Mouse (Mus musculus) right cerebral cortex, adult 2 months (tissue): ENCODE measurements around the gene Itpr1.

Experiments
- DNase-seq, 2 experiments: peaks; one replicate each; pipeline ENCODE4 v3.0.0; 2021 to 2022; ENCODE audit warnings: low spot score in 2 of 2

The Itpr1 gene

DNA sequence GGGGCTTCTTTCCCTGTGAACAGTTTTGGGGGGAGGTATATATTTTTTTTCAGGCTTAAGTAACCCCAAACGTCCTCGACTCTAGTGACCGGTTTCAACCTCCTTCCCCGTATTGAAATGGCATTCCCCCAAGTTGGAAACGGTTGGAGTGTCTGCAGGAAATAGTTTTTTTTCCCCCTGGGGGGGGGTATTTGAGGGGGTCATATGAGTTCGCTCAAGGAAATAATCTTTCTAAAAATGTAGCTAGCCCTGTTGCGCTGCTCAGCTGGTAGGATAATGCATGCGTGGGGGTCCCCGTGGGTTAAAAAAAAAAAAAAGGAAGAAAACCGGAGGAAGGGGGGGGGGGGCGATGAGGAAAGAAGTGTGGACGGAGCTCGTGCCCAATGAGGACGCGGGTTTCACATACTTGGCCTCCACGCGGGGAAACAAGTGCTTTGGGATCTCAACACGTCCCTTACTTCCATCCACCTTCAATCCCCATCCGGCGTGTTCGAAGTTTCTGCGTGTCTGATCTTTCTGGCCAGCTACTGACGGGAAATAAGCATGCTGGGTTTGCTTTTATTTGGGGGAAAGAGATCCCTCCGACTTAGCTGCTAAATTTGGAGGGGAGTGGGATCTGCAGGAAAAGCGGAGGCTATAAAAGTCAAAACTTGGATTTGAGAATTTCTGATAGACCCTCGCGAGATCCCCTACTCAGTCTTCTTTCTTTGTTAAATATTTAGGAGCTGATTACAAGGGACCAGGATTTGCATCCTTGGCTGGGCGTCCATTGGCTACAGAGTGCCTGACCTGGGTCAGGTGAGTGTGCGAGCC, 791 bp downstream of the Itpr1 start:
- peak in 1 of 2 experiments; percentile 47 for DNase-seq

DNA sequence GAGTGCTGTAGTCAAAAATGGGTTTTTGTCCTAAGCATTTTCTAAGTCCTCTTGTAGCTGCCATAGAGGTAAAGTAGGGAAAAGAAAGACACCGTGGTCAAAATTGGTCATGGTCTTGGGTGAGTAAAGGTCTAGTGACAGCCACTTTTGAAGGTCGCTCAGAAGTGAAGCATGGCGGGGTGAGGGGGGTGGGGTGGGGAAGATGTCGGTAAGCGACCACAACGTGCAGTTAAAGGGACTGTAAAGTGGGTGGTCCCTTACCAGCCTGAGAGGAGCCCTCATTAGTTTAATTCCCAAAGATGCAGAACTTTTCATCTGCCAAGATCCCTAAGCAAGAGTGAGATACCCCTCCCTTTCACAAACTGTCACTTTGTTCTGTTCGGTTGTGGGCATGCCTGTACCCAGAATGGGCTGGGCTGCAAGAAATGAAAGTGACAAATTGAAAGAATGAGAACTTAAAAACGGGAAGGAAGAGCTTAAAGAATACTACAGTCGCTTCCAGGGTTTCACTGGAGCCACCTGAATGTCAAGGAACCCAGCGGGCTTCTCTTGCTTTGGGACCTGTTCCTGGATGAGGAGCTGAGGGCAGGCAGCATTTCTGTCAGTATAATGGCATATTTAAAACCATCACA, 1.5 kb downstream of the Itpr1 start:
- DNase-seq: no peak

DNA sequence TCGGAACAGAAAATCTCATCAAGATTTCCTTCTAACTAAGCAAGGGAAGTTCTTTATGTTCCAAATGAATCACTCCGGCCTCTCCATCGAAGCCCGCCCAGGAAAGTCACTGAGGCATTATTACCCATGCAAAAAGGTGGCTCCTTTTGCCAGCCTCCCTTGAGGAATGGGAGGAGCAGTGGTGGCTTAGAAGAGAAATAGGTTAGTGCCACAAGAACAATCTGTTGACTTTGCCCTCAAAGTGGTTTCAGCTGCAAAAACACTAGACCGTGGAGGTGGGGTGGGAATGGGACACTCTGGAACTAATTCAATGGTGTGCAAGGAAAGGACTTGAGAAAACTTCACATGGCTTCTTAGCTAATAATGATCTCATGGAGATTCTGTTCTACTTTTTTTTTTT, 3.2 kb downstream of the Itpr1 start:
- no peak for DNase-seq

DNA sequence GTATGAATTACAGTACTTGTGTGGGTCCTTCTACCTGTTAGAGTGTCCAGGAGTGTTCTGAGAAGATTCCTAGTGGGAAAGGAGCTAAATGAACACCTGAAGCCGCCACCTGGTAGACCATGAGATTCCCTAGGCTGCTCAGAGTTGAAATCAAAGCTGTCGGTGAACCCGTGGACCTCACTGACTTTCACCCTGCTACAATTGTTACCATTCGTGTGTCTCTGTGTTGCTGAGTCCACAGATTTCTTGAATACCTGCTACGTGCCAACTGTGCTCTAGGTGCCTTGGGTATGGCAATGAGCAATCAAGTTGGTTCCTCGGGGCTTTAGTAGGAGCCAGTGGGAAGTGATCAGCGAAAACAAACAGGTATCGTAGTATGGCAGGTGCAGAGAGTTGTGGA, 3.9 kb downstream of the Itpr1 start:
- DNase-seq: no peak

DNA sequence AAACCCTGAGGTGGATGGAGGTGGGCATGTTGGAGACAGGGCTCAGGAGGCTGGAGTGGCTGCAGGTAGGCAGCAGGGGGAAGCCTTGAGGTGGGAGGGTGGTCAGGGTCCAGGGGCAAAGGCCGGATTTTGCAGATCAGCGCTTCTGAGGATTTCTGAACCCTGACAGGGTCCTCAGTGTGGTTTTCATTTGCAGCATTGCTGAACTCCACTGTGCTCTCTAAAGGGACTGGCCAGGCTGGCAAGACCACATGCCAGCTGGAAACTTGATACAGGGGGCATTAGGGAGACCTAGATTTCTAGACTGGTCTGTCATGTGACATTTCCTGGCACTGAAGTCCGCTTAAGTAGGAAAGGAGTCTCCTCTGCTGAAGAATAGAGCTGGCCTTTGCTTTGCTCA, 5.1 kb downstream of the Itpr1 start:
- no peak for DNase-seq

DNA sequence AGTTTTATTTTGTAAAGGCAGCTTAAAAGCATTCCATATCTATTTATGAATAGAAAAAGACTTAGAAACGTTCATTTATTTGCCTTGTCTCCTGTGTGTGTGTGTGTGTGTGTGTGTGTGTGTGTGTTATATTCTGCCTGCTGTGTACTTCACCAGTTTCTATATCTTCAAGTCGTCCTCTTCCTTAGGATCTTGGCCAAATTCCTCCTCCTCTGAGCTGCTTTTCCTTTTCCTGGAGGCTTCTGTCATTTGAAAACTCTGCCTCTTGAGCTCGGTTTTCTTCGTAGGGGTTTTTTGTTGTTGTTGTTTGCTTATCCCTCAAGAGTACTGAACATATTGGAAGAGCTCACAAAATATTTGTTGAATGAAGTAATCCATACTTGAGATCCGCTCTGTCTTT, 9.5 kb downstream of the Itpr1 start:
- no peak for DNase-seq

DNA sequence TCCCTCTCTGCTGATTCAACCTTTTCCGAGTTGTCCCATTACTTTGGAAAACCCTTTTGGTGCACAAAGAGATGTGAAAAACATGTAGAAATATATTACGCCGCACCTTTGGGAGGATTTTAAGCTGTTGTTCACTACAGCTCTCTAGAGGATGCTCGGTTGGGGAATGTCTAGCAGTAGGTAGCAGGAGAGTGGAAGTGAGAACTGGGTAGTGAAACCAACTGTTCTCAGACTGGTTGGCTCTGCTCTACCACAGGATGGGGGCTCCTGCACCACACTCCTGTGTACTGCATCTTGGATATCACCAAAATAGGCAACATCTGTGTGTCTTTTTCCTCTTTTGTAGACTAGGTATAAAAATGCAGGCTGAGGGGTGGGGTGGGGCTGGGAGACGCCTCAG, 10.0 kb downstream of the Itpr1 start:
- DNase-seq: no peak

DNA sequence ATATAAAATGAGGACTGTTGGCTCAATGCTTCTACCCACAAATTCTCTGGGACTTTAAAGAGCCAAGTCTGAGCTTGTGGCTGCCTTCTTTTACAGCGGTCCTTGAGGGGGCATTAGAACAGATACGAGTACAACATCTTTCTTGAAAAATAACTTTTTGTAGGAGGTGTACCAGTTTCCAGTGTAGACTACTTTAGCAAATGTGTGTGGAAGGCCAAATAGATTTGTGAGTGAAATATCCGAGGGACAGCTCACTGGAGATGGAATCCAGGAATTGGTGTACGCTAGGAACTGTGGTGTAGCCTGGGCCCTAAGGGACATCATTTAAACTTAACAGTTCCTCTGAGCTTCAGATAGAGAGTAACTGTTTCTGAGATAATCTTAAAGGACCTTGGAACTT, 11.5 kb downstream of the Itpr1 start:
- DNase-seq: no peak

DNA sequence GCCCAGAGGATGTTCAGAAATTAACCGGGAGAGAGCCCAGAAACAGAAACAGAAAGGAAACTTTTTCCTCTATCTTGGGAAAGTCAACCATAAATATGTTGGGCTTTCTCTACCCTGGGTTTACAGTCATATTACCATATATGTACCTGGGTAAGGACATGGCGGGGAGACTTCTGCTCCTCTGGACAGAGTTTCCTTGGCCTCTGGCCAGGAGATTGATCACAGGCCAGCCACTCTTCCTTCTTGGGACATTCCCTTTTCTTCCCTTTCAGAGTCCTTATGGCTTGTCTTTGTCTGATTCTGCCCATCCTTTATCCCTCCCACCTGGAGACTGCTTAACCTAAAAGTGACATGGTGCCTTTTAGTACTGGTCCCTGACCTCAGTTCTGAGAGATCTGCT, 12.1 kb downstream of the Itpr1 start:
- no peak for DNase-seq

DNA sequence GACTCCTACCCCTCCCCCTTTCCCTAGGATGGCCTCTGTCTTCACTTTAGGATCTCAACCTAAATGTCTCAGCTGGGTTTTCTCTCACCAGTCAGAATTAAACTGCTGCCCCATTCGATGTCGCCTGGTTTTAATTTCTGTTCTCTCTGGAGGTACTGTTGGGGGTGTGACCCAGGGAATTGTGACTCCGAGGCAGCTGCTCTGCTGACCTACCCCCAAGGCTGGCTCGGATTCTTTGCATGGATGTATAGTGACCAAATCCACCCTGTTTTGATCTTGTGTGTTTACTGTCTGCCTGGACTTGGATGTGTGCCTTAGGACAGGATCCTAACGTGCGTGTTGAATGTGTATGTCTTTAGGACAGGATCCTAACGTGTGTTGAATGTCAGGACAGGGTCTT, 13.3 kb downstream of the Itpr1 start:
- no peak for DNase-seq

DNA sequence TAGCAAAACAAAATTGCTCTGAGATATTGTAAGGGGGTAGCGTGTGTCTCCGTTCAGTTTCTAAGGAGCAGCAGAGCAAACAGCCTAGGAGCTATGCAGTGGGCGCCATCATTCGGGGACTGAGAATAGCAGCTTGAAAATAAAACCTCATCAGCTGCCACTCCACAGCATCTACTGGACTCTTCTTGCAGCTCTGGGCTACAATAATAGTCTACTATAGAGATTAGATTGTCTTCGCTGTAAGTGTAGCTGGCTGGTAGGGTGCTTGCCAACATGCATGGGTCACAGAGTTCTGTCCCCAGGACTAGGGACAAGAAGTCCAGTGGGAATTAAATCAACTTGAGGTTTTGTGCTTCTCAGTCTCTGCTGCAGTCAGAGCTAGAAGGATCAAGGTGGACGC, 14.6 kb downstream of the Itpr1 start:
- DNase-seq: no peak

DNA sequence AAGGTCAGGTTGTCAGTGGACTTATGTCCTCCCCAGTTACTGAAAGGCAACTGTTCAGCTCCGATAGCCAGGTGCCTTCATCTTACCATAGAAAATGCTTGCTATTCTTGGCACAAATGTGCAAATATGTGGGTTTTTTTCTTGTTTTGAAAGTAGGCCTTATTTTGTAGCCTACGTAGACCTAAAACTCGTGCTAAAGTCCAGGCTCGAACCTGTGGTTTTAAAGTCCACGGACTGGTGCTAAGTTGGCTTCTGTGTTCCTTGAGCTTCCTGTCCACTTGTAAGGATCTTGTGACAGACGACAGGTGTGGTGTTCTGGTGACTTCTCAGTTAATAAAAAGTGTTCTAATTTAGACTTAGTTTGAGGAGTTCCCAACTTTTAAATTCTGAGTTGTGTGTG, 15.2 kb downstream of the Itpr1 start:
- no peak for DNase-seq

DNA sequence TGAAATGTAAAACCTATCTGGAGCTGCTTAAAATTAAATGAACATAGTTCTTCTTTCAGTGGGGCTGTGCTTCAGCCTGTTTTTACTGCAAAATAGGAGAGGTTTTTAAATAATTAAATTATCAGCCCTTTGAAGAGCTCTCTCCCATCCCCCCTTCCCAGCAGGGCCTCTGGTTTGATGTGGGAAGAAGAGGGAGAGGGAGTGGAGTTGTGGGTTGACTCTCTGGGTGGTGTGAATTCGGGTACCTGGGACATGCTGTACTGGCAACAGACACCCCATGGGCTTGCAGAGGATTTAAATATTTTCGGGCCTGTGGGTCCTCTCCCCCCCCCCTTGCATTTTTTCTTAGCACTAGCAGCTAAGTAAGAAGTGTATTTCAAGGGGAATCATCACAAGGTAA, 15.7 kb downstream of the Itpr1 start:
- no peak for DNase-seq

DNA sequence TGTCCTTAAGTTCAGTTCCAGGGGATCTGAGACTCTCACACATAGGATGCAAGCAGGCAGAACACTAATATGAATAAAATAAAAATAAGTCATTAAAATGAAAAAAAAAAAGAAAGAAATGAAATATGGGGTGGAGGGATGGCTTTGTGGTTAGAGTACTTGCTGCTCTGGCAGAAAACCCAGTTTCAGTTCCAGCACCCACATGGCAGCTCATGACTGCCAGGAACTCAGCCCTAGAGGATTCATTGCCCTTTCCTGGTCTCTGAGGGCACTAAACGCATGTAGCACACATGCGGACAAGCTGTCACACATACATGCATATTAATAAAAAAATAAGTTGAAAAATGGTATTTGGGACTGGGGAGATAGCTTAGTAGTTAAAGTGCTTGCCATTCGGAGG, 17.7 kb downstream of the Itpr1 start:
- DNase-seq: no peak

DNA sequence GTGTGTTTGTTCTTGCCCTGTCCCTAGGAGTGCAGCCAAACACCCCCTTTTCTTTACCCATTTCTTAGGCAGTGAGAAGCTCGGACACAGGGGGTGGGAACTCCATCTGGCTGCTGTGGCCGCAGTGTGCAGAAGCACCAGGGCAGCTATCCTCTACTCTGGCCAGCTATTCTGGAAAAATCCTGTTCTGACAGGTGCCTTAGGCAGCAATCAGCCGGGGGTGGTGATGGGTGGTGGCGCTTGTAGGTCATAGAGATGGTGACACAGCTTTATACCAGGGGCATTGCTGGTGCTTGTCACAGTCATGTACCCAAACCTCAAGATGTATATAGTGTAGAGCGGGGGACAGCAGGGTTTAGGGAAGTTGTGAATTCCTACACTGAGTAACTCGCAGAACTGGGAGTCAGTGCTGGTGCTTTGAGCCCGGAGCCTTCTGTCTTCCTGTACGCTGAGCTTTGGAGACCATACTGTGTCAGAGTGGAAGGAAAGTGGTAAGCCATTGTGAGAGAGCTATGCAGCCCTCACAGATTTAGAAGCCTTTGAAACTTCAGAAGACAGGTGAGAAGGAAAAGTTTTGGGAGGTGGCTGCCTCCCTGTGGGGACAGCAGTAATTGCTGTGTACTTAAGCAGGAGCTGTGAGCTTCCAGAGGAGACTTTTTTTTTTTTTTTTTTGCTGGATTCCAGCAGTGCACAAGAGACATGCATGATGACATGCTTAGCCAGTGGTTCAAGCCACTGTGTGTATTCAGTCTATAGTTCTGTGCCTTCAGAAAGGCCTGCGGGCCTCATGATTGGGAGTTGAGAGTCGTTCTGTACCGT, 19.2 kb downstream of the Itpr1 start:
- DNase-seq: no peak

DNA sequence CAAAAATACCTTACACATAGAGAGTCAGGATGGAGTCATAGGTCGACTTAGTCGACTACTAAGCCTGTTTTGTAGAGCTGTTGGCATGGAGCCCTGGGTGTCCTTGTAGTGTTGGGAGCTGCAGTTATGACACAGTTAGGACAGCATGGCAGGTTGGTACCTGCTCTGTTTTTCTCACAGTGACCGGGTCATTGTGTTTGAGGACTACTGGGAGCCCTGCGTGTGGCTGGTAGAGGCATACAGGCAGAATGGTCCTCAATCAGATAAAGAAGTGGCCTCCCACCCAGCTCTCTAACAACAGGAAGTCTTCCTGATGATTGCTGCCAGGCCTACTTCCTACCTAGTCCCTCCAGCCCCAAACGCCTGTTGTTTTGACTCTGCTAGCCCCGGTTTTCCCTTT, 20.2 kb downstream of the Itpr1 start:
- no peak for DNase-seq

DNA sequence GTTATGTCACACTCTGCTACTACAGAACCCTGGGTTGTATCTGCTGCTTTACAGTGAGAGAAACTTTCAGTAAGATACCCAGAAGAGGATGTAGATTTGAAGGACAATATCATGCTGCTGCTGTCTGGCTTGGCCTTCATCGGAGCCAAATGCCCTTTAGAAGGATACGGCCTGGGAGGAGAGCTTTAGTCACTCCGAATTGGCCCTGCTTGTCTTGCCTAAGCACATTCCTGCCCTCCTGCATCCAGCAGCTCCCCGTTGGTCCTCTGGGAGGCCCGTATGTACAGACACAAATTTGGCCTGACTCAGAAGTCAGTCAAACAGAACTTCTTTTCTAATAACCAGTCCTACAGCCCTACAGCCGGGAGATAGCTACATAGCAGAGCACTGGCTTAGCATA, 21.6 kb downstream of the Itpr1 start:
- no peak for DNase-seq

DNA sequence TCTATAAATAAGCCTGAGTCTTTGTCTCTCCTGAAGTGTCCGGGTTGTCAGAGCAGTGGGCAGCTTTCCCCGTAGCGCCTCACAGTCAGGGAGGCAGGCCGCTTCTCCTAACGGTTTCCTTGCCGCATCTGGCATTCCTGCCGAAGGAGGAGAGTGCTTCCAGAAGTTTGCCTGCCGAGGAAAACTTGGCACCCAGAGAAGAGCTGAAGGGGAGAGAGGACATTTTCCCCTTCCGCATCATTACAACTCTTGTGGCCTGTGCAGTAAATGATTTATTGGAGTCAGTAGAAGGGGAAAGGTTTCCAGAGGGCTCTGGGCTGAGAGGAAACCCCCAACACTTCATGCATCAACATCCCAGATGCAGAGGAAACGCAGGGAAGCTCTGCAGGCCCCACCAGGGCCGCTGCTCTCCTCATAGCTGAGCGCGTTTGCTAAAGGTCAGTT, 22.8 kb downstream of the Itpr1 start:
- DNase-seq: no peak

DNA sequence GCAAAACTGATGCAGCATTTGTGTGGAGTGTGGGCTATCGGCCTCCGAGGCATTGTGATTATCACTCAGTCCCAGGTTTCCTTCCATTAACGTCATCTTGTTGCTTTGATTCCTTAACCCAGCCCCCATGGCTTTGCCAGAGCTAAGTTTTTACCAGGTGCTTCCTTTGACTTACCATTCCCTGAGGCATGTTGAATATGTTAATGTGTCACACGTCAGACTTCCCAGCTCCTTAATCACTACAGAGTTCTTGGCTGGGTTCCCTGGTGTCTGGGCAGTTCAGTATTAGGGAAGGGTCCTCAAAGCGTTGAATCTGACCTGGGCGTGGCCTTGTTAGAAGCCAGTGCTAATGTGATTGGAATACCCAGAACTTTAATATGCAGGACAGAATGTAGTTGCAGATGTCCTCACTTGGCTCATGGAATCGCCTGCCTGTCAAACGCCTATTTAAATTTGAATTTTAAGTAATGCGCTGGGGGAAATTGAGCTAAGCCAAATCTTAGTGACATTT, 23.6 kb downstream of the Itpr1 start:
- DNase-seq: no peak

DNA sequence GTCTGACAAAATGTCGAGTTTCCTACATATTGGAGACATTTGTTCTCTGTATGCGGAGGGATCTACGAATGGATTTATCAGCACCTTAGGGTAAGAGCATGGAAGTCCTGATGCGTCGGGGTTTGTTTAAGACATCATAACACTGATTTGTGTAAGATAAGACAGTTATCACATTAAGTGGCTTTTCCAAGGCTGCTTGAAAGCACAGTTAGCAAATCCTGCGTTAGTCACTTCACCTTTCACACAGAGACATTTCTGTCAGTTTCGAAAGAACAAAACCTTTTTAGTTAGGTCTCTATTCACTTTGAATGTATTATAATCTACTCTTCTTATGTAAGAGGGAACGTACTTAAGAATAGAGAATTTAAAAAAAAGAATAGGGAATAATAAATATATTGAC, 24.1 kb downstream of the Itpr1 start:
- DNase-seq: no peak

DNA sequence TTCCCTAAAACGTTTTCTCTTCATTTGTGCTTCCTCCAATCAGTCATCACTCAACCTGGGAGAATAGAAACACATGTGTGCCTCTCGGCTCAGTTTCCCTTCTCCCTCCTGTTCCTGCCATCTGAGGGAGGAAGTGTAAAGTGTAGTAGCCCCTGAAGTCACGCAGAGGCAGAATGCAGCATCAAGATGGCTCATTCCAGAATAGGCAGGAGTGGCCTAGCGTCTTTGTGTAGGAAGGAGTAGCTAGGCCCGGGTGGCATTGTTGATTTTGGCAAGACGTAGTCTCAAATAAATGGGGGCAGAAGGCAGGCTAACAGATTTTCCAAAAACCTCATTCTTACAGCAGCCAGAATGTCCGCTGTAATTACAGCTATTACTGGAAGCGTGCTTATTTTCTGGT, 24.7 kb downstream of the Itpr1 start:
- no peak for DNase-seq

DNA sequence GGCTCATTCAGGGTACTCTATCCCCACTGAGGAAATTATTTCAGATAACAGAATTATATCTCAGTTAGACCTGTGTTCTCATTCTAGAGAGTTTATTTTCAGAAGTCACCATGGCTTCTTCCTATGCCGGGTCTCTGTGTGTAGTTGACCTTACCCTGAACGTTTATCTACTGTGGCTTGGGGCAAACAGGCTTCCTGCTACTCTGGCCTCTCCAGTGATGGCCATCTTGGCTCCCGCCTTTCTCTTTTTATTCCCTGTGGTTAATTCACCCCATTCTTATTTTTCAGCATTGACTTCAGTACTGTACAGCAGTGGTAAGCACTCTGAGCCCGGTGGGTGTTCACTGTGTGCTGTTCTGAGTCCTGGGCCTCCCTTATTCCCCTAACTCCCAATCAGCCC, 25.1 kb downstream of the Itpr1 start:
- no peak for DNase-seq

DNA sequence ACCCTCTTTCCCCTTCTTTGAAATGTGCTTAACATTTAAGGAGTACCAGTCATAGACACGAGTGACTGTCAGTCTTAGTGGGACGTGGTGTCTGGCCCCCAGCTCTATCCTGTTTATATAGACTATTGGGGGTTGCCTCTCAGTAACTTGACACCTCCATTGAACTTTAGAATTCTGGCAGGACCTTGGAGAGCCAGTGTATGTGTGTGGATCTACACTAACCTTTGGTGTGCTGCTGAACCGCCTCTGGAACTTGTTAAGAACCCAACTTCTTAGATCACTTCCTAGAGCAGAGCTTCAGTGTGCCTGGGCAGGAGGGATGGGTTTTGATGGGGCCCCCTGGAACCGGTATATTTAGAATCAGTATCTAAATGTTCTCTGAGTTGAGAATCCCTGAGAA, 26.2 kb downstream of the Itpr1 start:
- DNase-seq: no peak
